Mouse (Mus musculus): ENCODE results near the gene Rhbdd3.

GRCm38 (mm10) chr11:5060756-5061412 lies 37.8 kb upstream of the Rhbdd3 start:
- no peak for TF ChIP-seq CTCF (IDR thresholded peaks at IDR 0.05; ENCODE audit: control insufficient read depth, insufficient read depth, insufficient replicate concordance, low read depth, low read length)
- TF ChIP-seq POLR2A (IDR thresholded peaks at IDR 0.05; ENCODE audit: control insufficient read depth, low read depth, low read length), result no peak; the same call in 1 of the 2 replicates

Data from testis, adult 2 months (tissue).